Mouse (Mus musculus) kidney, embryonic 16.5 days (tissue): ENCODE data around the gene Gar1. TPM values are rescaled to one million over a fixed set of nuclear protein-coding genes. Genes with fewer than 3 reads are reported as not detected.

Experiments
- ATAC-seq: fragments of 200-750 bp; cut with Nextera tagmentation; 2 replicates; pipeline ENCODE4 v1.8.0; 2017; ENCODE audit warnings: moderate TSS enrichment; ENCODE audit not compliant: low FRiP score, low TSS enrichment
- H3K27ac ChIP-seq: fragments of 300-500 bp; sonication (generic); 2 replicates; pipeline ENCODE4 v1.5.1; 2014; ENCODE audit warnings: low read length
- H3K27me3 ChIP-seq: fragments of 300-500 bp; sonication (generic); 2 replicates; pipeline ENCODE4 v1.6.1; 2014; ENCODE audit warnings: low read length, control low read depth, mixed read lengths; ENCODE audit not compliant: insufficient read depth
- H3K36me3 ChIP-seq: fragments of 300-500 bp; sonication (generic); 2 replicates; pipeline ENCODE4 v1.6.1; 2014; ENCODE audit warnings: low read length, control low read depth, mixed read lengths; ENCODE audit not compliant: insufficient read depth
- H3K4me1 ChIP-seq: fragments of 300-500 bp; sonication (generic); 2 replicates; pipeline ENCODE4 v1.6.1; 2014; ENCODE audit warnings: low read length, control low read depth, mixed read lengths; ENCODE audit not compliant: insufficient read depth
- H3K4me2 ChIP-seq: fragments of 300-500 bp; sonication (generic); replicated peaks from 2 replicates; pipeline ENCODE4 v1.6.1; 2014; ENCODE audit warnings: low read depth, low read length
- H3K4me3 ChIP-seq: fragments of 300-500 bp; sonication (generic); 2 replicates; pipeline ENCODE4 v1.5.1; 2014; ENCODE audit warnings: mild to moderate bottlenecking, low read length
- H3K9ac ChIP-seq: fragments of 300-500 bp; sonication (generic); replicated peaks from 2 replicates; pipeline ENCODE4 v1.6.1; 2014; ENCODE audit warnings: low read length
- H3K9me3 ChIP-seq: fragments of 300-500 bp; sonication (generic); 2 replicates; pipeline ENCODE4 v1.6.1; 2016; ENCODE audit warnings: low read length, control low read depth
- WGBS: fragments of 180-500 bp; shearing (Covaris S2); extraction: QIAGEN DNeasy Blood & Tissue Kit; methylation state at CpG from one replicate; pipeline ENCODE4 v1.1.7; 2014; 5-methylcytosine and 5-hydroxymethylcytosine counted together
- polyA plus RNA-seq: library from polyadenylated mRNA; unstranded; fragments of >200 nt; fragmentation: Nextera tagmentation; extraction: Ambion mirVana; gene quantifications from 2 replicates; pipeline ENCODE4 v1.2.1, GENCODE M21; 2015

Gene Gar1
- polyA plus RNA-seq, 1 experiment from 2014 or later, result 69.2 TPM

DNA sequence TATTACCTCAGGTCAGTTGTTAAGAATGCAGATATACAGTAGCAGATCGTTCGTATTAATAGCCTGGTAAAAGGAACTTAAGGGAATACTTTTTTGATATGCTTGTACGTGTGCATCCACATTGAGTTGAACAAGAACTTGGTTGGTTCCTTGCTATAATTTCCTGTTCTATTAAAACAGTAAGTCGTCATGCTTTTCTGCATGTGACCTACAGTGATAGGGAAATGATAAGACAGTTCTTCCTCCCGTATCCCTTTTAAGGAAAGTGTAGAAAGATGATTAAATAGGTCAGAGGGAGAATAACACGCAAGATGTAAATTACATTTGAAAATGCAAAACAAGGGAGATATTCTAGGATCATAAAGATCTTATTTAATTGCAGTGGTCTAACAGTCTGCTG lies 5.8 kb upstream of the Gar1 start:
- no peak for ATAC-seq
- Histone ChIP-seq H3K27me3 (no peaks in the 10 kb centered on the region), H3K36me3 (no peaks in the 10 kb centered on the region), H3K9ac (no peak overlapping the region), H3K4me3 (no peak overlapping the region), H3K27ac (no peak overlapping the region), H3K4me2 (peak overlapping the region; percentile 52; the same call in 1 of the 2 replicates), H3K4me1 (peaks cover 6% of the 10 kb centered on the region; the same call in 1 of the 2 replicates), H3K9me3 (no peaks in the 10 kb centered on the region)
- WGBS, result 74% methylated on average over 6 of the region's 6 CpGs

DNA sequence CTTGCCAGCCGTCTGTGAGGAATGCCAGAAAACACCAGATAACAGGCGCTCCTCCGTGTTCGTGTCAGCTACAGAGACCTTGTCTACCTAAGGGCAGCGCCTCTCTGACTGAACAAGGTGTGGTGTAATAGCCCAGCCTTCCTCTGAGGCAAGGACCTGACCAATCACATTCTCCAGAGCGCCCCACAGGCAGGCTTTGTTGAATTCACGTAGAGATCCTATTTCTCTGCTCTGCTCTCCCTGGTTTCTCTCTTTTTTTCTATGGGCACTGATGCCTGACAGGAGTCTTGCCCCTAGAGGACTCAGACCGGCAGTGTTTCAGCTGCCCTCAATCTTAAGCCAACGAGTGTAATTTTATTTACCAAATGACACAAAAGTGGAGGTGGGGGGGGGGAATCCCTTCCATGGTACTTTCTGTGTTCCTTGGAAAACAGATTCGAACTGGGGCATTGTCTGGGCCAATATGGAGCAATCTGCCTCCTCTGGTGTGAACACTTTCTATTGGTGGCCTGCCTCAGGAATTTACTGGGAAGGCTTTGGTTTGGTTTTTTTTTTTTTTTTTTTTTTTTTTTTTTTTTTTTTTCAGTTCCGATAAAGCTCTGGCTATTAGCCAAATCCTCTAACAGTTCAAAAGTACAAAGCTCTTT lies 5.0 kb upstream of the Gar1 start:
- 13% methylated on average over 11 of the region's 11 CpGs for WGBS
- H3K36me3 ChIP-seq, result no peaks in the 10 kb centered on the region
- no peaks in the 10 kb centered on the region for H3K27me3 ChIP-seq
- H3K9me3 ChIP-seq, result no peaks in the 10 kb centered on the region
- peaks cover 8% of the 10 kb centered on the region; the same call in 1 of the 2 replicates for H3K4me1 ChIP-seq
- H3K9ac ChIP-seq, result peak overlapping the region; percentile 48; the same call in 1 of the 2 replicates
- H3K4me2 ChIP-seq, result peak overlapping the region; percentile 52
- peak overlapping the region; percentile 29 for H3K4me3 ChIP-seq
- ATAC-seq, result peak; percentile 94
- H3K27ac ChIP-seq, result peak overlapping the region; percentile 91

DNA sequence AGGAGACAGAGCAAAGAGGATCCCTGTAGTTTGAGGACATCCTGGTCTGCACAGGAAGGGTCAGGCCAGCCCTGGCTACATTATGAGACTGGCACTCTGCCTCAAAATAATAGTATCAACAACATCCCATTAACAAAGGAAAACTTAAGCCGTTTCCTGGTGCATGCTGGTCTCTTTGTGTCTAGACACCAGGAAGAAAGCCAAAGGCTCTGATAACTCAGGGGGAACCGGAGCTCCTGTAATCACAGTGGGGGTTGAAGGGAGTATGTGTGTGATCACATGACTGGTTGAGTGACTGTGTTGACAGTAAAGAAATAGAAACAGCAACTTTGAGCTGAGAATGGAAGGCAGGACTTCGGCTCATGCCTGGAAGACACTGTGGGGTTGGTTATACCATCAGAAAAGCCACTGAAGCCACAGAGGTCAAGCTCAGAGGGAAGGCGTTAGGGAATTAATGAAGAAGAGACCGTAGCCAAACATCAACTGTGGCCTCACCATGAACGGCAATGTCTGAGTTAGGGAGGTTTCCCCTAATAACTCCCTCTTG lies 4.3 kb upstream of the Gar1 start, which contains the start of gene Cfi:
TSS of gene Cfi (plus strand) at position 497 of the 547 bp plus-strand sequence.
- Histone ChIP-seq H3K4me3 (peak within 1 kb of the TSS; percentile 29), H3K27me3 (no peaks in the 10 kb centered on the region), H3K9ac (peak within 1 kb of the TSS; percentile 48; the same call in 1 of the 2 replicates), H3K4me1 (peaks cover 8% of the 10 kb centered on the region; the same call in 1 of the 2 replicates), H3K36me3 (no peaks in the 10 kb centered on the region), H3K9me3 (no peaks in the 10 kb centered on the region), H3K4me2 (peak within 1 kb of the TSS; percentile 52), H3K27ac (peak within 1 kb of the TSS; percentile 91)
- ATAC-seq, result no peak; the same call in 1 of the 2 replicates
- WGBS, result 41% methylated on average over 6 of the region's 6 CpGs

DNA sequence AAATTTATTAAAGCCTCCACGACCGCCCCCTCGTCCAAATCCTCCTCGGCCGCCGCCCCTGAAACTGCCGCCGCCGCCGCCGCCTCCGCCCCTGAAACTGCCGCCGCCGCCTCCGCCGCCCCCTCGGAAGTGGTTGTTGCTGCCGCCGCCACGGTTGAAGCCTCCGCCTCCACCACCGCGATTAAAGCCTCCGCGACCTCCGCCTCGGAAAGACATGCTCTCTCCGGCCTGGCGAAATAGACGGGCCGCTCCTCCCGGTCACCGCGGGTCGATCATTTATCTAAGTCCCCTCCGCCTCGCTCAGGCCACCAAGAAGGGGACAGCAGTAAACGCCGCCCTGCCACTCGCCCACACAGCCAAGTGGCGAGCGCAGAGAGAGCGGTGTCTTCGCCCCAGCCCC lies 570 bp downstream of the Gar1 start:
- peak overlapping the region; percentile 95 for H3K27ac ChIP-seq
- WGBS, result 1% methylated on average over 38 of the region's 45 CpGs
- peaks cover 20% of the 10 kb centered on the region for H3K4me1 ChIP-seq
- peak overlapping the region; percentile 86 for H3K9ac ChIP-seq
- no peak for ATAC-seq
- peak overlapping the region; percentile 83 for H3K4me2 ChIP-seq
- no peaks in the 10 kb centered on the region for H3K27me3 ChIP-seq
- peaks cover 10% of the 10 kb centered on the region for H3K36me3 ChIP-seq
- no peaks in the 10 kb centered on the region for H3K9me3 ChIP-seq
- H3K4me3 ChIP-seq, result peak overlapping the region; percentile 88

DNA sequence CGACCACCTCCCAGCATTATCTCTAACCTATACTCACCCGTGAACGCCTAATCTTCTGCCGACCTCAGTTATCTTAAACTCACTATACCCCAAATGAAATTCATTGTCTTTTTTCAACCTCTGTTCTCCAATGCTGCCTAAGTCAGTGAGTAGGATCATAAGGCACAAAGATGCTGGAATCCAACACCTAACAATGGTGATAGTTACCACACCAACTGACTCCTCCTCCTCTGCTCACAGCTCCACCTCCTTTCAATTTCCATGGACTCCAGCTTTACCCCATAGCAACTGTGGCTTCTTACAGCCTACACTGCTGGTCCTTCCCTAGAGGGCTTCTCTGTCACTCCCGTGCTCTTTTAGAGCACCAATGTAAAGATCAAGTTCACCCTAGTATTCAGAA lies 3.5 kb downstream of the Gar1 start:
- Histone ChIP-seq H3K9me3 (no peaks in the 10 kb centered on the region), H3K4me3 (no peak overlapping the region), H3K27ac (no peak overlapping the region), H3K9ac (no peak overlapping the region), H3K36me3 (peaks cover 20% of the 10 kb centered on the region), H3K27me3 (no peaks in the 10 kb centered on the region), H3K4me2 (no peak overlapping the region), H3K4me1 (peaks cover 17% of the 10 kb centered on the region)
- WGBS, result 97% methylated on average over 5 of the region's 5 CpGs
- no peak for ATAC-seq

DNA sequence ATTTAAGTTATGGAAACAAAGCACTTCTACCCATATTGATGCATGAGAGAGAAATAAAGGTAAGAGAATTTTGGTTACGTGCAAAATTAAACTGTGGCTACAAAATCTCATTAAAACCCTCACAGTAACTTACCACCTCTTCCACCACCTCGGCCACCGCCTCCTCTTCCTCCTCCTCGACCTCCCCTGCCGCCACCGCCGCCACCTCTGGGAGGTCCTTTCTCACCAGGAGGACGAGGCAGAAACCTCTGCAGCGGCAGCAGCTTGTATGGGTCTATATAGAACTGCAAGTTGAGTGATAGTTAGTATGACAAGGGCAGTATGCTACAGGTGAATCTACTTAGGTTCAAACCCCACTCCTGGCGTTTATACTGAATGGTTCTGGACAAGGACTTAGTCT lies 4.5 kb downstream of the Gar1 start:
- WGBS, result 87% methylated on average over 10 of the region's 10 CpGs
- Histone ChIP-seq H3K9me3 (no peaks in the 10 kb centered on the region), H3K27ac (no peak overlapping the region), H3K36me3 (peaks cover 20% of the 10 kb centered on the region), H3K4me3 (no peak overlapping the region), H3K27me3 (no peaks in the 10 kb centered on the region), H3K4me1 (peaks cover 15% of the 10 kb centered on the region), H3K9ac (no peak overlapping the region), H3K4me2 (no peak overlapping the region)
- no peak for ATAC-seq

DNA sequence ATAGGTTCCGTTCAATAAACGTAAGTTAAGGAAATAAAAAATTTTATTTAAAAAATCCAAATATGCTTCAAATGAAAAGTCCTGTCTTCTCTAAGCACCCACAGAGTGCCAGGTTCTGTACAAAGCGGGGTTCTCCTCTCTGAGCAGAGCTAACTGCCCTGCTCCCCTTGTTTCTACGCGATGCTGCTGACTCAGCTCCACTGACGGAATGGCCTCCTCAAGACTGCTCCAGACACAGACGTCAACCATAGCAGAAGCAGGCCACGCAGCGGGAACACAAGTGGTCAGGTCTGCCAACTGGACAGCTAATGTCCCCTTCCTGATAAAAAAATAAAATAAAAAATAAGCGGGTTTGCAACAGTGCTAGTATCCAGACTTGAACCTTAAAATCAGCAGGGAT lies 6.3 kb downstream of the Gar1 start:
- no peak overlapping the region for H3K9ac ChIP-seq
- H3K4me1 ChIP-seq, result peaks cover 10% of the 10 kb centered on the region
- peaks cover 20% of the 10 kb centered on the region for H3K36me3 ChIP-seq
- ATAC-seq, result no peak
- no peaks in the 10 kb centered on the region for H3K27me3 ChIP-seq
- no peaks in the 10 kb centered on the region for H3K9me3 ChIP-seq
- WGBS, result 90% methylated on average over 10 of the region's 10 CpGs
- H3K27ac ChIP-seq, result no peak overlapping the region
- no peak overlapping the region for H3K4me2 ChIP-seq
- H3K4me3 ChIP-seq, result no peak overlapping the region

DNA sequence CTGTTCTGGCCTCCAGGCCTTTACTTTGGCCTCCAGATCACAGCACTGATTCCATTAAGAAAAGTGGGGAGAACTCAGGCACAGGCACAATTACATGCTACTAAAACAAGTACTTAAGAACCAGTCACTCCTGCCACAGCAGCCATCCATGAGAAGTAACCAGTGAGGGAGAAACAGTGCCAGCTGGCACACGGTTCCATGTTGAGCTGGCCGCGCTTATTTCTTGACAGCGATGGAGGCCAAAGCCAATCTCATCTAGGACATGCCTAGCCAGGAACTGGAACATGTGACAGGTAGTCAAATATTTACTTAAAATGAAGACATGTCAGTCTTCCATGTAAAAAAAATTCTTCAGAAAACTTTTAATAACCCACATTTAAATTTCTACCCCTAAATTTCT lies 7.0 kb downstream of the Gar1 start:
- Histone ChIP-seq H3K9me3 (no peaks in the 10 kb centered on the region), H3K9ac (no peak overlapping the region), H3K4me3 (no peak overlapping the region), H3K27ac (no peak overlapping the region), H3K36me3 (peaks cover 20% of the 10 kb centered on the region), H3K4me1 (peaks cover 2% of the 10 kb centered on the region; the same call in 1 of the 2 replicates), H3K27me3 (no peaks in the 10 kb centered on the region), H3K4me2 (no peak overlapping the region)
- ATAC-seq, result no peak
- 94% methylated on average over 4 of the region's 4 CpGs for WGBS

DNA sequence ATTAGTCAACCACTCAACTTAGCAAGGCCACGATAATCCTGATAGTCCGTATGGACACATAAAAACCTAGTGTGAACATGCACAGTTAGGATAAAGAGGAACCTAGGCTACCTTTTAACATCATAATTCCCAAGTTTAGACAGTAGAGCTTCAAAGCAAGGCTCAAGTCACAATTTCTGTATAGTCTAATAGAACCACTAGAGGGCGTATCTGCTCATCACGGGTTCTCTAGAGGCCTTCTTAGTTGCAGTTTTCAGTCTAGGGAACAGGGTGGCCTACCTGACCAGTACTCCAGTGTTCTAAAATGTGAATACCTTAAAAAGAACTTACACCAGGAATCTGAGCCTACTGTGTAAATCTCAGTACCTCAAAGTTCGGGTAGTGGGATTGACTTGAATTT lies 7.9 kb downstream of the Gar1 start:
- Histone ChIP-seq H3K9ac (no peak overlapping the region), H3K27me3 (no peaks in the 10 kb centered on the region), H3K4me1 (no peaks in the 10 kb centered on the region), H3K36me3 (peaks cover 20% of the 10 kb centered on the region), H3K27ac (no peak overlapping the region), H3K9me3 (no peaks in the 10 kb centered on the region), H3K4me3 (no peak overlapping the region), H3K4me2 (no peak overlapping the region)
- no peak for ATAC-seq
- WGBS, result 60% methylated on average over 5 of the region's 5 CpGs

DNA sequence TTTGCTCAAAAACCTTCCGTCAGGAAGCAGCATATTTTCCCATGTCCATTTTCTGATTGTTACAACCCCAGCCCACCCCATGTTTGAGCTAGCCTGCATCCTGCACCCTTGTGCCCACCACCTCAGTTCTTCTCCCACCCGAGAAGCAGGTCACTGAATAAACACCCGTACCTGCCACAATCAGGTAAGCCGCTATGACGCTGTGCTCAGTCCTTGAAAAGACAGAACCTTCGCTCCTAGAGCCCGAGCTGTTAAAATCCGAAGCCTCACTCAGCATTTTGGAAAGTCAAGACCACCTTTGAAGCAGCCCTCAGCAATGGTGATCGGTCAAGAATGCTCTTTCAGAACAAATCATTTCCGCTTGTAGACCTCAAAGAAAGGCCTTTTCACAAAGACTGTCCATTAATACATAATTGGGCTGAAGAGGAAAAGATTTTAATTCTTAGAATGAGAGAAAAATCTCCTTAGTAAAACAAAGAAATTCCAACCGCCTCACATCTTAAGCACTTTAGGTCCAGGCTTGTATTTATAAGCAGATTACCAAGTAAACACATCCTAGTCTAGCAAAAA lies 8.9 kb downstream of the Gar1 start, which contains the start of gene Rrh:
TSS of gene Rrh (minus strand) at position 382 of the 570 bp plus-strand sequence.
- Histone ChIP-seq H3K4me1 (no peaks in the 10 kb centered on the region), H3K27ac (no peak within 1 kb of the TSS), H3K36me3 (peaks cover 20% of the 10 kb centered on the region), H3K9ac (no peak within 1 kb of the TSS), H3K4me2 (no peak within 1 kb of the TSS), H3K27me3 (no peaks in the 10 kb centered on the region), H3K9me3 (no peaks in the 10 kb centered on the region), H3K4me3 (no peak within 1 kb of the TSS)
- 95% methylated on average over 11 of the region's 11 CpGs for WGBS
- ATAC-seq, result no peak
